Mouse (Mus musculus) retina, postnatal 1 day (tissue): ENCODE measurements at regions not wholly inside any gene's neighbourhood (a gene's known extent, or its start where the extent isn't known, plus 50 kb on each side); places are given as distances from the start of the nearest gene placed in this dataset.
A peak's percentile ranks its signal among the peaks of the same experiment; 100 is the strongest.
"Not testable (repeated sequence)": the region's sequence is repeated elsewhere in the genome, so short reads cannot be mapped to it uniquely, and the experiment has no call there.

Source experiments
- DNase-seq: peaks from one replicate; pipeline ENCODE4 v3.0.0-alpha.2; 2012

- no peak for DNase-seq
Observed at GRCm38 (mm10) chr16:12700088-12700487, 409.4 kb upstream of the Ercc4 start.

DNA sequence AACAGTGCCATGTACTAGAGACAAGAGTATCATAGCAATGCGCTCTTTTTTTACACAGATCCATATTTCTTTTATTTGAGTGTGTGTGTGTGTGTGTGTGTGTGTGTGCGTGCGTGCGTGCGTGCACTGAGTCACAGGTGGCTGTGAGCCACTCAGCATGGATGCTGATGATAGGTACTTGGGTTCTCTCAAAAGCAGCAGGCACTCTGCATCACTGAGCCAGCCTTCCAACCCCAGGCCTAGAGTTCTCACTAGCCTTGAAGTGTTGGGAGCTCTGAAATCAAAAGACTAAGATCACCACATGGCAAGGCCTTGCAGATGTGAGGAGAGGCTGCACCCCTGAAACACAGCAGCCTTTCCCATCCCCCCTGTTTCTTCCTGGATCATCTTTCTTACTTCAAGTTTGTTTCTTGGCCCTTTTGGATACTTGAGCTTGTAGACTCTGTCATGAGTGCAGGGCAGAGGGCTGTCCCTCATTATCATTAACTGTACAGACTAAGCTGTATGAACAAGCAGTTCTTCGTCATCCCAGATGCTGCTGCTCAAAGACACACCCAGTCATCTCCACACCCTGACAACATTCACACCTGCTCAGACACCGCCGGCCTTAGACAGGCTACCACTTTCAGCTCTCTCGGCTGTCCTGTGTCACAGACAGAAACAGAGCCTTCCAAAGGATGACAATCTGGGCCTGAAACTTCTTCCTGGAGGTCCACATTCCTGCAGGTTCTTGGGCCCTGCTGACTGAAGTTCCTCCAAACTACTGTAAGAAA is 405.5 kb upstream of the Ercc4 start:
- no peak for DNase-seq

- no peak for DNase-seq
Observed at GRCm38 (mm10) chr16:12706907-12707306, 402.6 kb upstream of the Ercc4 start.

DNA sequence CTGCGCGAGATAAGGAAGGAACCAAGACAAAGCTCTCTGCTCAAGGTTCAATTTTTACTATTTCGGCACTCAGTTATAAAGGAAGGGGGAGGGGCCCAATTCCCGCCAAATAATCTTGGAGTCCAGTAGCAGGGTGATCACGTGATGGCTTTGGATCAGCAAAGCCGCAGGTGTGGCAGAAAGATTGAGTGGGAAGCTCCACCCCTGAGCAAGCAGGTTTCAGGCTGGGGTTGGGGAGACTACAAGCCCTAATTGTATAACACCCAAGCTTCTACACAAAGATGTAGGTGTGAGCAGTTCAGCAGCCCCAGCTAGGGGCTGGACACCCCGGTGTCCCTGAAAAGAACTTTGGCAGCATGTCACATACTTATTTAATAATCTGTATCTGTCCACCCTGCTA is 388.1 kb upstream of the Ercc4 start:
- not testable (repeated sequence) for DNase-seq

DNA sequence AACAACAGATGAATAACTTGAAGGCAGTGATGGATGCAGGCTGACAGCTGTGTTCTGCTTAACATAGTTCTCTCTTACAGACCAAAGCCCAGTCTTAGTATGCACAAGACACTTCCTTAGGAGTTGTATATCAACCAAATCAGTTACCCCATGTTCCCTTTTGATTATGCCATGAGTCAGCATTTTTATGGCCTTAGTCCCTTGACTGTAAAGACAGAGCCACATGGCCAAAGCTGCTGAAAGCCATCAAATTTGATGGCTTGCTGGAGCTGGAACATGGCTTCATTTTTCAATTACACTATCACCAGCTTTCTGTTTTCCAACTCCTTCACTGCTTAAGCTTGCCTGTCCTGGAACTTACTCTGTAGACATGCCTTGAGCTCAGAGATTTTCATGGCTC is 383.4 kb upstream of the Ercc4 start:
- DNase-seq, result no peak

DNA sequence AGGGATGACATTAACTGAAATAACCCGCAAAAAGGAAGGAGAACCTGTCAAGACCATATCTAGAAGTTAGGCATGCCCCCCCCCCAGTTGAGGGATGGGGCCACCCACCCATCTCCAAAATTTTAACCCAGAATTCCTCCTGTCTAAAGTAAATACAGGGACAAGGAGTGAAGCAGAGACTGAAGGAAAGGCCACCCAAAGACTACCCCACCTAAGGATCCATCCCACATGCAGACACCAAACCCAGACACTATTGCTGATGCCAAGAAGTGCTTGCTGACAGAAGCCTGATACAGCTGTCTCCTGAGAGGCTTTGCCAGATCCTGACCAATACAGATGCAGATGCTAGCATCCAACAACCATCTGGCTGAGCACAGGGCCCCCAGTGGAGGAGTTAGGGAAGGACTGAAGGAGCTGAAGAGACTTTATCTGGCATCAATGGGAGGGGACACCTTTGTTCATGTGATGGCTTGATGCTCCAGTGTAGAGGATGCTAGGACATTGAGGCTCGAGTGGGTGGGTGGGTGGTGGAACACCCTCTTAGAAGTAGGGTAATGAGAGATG is 379.2 kb upstream of the Ercc4 start:
- not testable (repeated sequence) for DNase-seq

DNA sequence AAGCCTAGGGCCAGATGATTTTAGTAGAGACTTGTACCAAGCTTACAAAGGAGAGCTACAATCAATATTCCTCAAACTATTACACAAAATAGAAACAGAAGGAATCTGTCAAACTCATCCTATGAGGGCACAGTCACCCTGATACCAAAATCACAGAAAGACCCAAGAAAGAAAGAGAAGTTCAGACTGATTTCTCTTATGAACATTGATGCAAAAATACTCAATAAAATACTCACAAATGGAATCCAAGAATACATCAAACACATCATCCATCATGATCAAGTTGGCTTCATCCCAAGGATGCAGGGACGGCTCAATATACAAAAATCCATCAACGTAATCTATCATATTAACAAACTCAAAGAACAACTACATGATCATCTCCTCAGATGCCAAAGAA is 377.9 kb upstream of the Ercc4 start:
- DNase-seq, result no peak

DNA sequence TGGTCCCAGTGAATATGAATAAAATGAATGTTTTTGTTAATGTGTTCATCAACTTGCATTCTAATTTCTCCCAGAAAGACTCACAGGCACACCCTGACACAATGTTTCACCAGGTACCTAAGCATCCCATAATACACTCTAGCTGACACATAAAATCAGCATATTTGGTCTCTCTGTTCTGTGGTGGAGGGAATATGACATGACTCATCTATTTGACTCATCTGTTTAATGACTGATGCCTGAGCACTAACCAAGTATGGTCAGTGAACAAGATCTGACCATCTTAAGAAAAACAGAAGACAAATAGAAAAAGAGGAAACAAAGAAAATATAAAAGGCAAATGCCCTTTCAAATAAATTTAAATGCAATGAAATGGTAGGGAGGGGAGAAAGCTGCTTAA is 367.0 kb upstream of the Ercc4 start:
- no peak for DNase-seq

GRCm38 (mm10) chr16:12753181-12753580 is 356.3 kb upstream of the Ercc4 start:
- no peak for DNase-seq

- DNase-seq, result no peak
Observed at GRCm38 (mm10) chr16:12754361-12754760, 355.1 kb upstream of the Ercc4 start.

DNA sequence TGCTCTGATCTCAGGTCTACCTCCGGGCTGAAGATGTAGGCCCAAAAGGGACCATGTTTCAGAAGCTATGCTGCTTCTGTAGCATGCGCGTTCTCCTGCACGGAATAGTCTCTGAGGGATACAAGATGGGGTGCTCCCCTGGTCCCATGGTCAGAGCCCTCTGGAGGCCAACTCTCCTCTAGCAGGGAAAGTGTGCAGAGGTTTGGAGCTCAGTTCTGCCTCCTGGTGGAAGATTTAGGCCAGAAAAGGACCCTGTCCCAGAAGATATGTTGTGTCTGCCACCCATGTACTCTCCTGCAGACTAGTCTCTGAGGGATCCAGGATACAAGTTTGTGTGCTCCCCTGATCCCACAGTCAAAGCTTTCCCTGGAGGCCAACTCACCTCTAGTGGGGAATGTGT is 350.9 kb upstream of the Ercc4 start:
- DNase-seq, result peak; percentile 13

GRCm38 (mm10) chr16:12764166-12764565 is 345.3 kb upstream of the Ercc4 start:
- DNase-seq, result no peak

DNA sequence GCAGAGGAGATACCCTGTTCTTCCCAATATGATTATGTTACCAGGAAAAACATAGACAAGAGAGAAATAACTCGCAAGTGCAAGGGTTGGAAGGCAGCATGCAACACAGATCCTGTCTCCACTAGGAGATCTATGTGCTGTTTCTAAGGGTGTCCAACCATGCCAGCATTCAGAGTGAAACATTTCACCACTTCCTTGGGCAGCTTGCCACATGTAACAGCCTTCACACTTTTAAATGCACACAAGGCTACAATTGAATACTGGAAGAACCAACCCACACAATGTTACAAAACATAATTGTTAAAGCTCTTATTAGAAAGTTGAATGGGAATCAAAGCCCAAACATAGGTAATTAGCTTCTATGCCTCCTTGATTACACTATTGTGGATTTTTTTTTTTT is 344.9 kb upstream of the Ercc4 start:
- no peak for DNase-seq

GRCm38 (mm10) chr16:12766846-12767245 is 342.6 kb upstream of the Ercc4 start:
- DNase-seq, result no peak

DNA sequence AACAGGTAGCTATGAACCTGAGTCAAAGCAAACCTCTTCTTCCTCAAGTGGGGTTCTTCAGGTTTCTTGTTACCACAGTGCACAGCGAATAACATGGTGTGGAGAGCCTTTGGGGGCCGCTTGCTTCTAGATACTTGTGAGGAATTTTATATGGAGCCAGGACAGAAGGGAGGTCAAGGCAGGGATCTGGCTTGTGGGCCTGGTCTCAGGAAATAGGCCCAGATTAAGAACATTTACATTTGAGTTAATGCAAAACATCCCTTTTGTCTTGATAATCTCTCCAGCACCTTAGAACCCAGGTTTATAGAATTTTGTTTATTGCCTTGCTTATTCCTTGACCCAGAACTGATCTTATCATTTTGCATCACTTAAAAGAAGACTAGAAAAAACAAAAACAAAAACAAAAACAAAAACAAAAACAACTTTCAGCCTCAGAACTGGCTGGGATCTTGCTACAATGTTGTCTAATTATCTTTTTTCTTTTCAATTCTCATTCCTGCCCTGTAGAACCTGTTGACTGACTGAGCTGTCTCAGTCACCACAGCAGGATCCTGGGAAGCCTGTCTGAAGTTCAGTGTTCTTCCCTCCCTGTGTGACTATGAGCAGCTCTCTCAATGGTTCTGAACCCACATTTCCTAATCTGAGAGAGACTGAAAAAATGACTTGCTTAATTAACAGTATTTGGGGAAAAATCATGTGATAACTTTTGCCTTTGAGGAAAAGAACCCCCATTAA is 341.2 kb upstream of the Ercc4 start:
- no peak for DNase-seq

DNA sequence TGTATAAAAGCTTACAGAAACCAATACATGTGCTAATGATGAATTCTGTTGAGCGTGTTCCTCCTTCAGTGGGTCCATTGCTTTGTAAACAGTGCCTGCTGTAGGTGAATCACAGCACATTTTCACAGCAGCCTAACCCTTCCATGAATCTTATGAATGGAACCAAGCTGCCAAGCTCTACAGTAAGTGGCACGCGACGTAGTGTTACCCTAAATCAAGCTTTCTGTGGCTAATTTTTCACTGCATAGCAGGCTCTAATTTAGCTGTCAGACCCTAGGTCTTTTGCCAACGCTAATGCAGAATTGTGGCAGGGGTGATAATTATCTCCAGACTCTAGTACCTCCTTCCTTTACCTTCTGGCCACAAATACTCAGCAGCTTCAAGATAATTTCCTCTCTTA is 339.0 kb upstream of the Ercc4 start:
- no peak for DNase-seq

DNA sequence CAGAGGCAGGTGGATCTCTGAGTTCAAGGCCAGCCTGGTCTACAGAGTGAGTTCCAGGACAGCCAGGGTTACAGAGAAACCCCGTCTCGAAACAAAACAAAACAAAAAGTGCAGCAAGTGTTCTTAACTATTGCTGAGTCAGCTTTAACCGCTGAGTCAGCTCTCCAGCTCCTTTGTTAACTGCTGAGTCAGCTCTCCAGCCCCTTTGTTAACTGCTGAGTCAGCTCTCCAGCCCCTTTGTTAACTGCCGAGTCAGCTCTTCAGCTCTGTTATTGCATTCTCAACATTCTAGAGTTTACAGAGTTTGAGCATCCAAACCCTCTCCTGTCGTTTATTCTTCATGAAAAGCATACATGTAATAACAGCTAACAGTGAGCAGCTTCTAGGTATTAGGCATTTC is 336.9 kb upstream of the Ercc4 start:
- DNase-seq, result no peak

- no peak for DNase-seq
Observed at GRCm38 (mm10) chr16:12775876-12776275, 333.6 kb upstream of the Ercc4 start.

GRCm38 (mm10) chr16:12779079-12779478 is 330.4 kb upstream of the Ercc4 start:
- no peak for DNase-seq

- DNase-seq, result no peak
Observed at GRCm38 (mm10) chr16:12780635-12781034, 328.8 kb upstream of the Ercc4 start.

DNA sequence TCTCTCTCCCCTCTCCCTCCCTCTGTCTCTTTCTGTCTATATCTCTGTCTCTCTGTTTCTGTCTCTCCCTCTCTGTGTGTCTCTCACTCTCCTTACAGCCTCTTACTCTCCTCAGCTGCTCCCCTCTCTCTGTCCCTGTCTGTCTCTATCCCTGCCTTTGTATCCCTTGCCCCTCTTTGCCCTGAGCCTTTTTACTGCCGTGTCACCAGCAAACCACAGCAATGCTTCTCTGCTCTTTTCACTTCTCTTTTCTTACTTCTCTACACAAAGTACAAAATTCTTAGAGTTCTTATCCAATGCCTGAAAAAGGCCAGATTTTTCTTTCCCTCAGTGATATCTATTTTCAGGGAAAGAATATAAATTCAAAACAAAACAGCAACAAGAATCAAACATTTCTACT is 323.7 kb upstream of the Ercc4 start:
- DNase-seq, result no peak

DNA sequence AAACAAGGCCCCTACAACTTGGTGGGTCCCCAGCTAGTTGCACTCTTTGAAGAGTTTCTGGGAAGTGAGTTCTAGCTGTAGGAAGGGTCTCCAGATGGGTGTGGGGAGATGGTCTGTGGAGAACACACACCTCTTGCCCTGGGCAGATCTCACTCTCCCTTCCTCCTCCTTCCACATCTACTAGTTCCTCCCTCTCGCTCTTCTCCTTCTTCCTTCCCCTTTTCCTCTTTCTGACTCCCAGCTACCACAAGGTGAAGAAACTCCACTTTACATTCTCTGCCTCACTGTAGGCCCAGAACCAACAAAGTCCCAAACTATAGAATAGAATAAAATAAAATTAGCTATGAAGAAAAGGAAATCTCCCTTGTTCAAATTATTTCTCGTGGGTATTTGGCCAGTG is 311.0 kb upstream of the Ercc4 start:
- DNase-seq, result no peak

- no peak for DNase-seq
Observed at GRCm38 (mm10) chr16:12800181-12800580, 309.3 kb upstream of the Ercc4 start.

- DNase-seq, result no peak
Observed at GRCm38 (mm10) chr16:12802651-12803050, 306.8 kb upstream of the Ercc4 start.
